Mouse (Mus musculus) liver, adult (tissue): ENCODE data around the gene Pik3ca.

Source experiments
- GATA4 ChIP-seq: IDR thresholded peaks from 2 replicates; pipeline ENCODE4 v1.6.1; 2014; ENCODE audit warnings: mild to moderate bottlenecking, low read length; ENCODE audit not compliant: insufficient replicate concordance

Gene Pik3ca

DNA sequence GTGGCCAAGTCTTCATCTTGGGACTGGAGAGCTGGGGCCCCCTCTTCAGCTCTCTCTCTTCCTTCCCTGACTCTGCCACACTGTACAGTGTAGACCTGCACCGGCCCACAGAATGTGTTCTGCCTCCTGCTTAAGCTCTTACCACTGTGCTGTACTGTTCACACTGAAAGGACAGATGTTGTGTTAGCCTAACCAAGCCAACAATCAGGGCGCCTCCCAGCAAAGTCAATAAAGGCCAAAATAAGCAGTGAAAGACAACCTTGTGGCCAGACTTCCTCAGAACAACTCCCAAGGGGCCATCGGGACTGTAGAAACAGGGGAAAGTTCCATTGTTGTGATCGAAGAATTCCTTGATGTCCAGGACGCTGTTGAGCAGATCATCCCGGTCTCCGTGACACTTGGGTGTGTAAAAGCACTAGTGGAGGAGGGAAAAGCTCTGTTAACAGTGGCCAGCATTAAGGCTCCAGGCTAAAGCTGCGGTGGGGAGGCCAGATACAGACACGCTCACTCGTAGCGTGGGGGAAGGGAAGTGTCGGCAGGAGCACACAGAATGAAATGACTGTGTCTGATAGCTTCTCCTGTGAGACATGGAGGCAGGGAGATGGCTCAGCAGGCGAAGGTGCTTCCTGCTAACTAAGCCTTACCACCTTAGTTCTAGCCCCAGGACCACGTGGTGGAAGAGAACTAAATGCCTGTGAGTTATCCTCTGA, 74.9 kb downstream of the Pik3ca start:
- TF ChIP-seq GATA4 = no peak

DNA sequence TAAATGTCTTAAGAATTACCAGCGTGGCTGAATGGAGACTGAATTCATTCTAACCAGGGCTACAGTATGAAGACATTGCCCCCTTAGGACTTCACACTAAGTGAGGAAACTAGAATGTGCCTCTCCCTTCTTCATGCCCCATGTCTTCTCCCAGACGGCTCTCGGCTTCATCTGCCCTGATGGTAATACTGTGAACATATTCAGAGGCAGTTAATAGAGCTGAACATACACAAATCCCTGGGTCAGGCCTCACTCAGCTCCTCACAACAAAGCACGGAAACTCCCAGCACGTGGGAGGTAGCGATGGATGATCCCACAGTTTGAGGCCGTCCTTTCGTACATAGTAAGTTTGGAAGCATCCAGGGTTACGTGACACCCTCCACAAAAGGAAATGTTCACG, 75.7 kb downstream of the Pik3ca start:
- no peak for TF ChIP-seq GATA4

DNA sequence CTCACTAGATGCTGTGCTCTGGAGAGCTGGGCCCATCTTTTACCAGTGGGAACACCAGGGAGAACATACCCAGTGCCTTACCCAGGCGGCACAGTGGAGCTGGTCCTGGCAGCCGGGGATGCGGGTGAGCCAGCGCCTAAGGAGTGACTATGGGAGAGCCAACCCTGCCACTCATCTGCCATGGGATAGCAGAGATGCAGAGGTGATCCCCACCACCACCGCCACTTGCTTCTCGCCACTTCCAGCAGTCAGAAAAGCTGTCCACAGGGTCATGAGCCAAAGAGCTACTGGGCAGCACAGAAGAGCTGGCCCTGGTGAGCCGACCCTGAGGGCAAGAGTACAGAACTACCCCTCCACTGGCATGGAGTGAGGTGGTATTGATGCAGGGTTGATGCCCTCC, 82.5 kb downstream of the Pik3ca start:
- TF ChIP-seq GATA4 = no peak

DNA sequence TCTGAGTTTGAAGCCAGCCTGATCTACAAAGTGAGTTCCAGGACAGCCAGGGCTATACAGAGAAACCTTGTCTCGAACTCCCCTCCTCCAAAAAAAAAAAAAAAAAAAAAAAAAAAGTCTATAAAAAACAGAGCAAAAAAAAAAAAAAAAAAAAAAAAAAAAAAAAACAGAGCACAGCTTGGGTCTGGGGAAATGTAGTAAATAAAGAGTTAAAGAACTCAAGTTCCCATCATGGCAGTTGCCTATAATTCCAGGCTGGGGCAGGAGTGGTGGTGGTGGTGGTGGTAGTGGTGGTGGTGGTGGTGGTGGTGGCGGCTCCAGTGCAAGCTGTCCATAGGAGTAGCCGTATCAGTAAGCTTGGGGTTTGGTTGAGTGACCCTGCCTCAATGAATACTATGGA, 85.6 kb downstream of the Pik3ca start:
- TF ChIP-seq GATA4 = no peak

DNA sequence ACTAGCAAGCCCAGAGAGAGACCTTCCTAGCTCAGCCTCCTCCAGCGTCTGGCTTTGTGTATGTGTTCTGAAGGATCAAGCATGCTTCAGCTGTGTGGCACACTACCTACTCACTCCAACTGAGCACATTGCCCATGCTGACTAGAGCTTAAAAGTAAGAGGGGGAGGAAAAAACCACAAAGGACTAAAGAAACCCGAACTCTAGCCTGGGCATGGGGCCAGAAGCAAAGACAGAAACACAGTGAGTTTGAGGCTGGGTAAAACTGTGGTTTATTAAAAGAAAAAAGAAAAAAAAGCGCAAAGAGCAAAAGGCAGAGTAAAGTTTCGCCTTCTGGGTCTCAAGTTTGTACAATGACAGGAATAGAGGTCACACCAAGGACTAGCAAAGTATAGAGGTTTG, 89.1 kb downstream of the Pik3ca start:
- TF ChIP-seq GATA4 = no peak

DNA sequence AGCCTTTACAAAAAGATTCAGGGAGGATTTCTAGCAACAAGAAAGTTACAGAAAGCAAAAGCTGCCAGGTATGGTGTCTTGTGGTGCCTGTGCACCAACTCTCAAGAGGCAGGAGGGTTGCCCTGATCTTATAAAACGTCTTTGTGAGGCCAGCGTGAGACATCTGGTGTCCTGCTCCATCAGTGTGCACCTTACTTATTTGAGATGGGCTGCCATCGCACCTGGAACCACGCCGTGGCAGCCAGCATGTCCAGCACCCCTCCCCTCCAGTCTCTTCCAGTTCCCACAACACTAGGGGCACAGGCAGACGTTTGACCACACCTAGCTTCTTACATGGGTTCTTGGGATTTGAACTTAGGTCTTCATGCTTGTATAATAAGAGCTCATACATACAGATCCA, 90.7 kb downstream of the Pik3ca start:
- no peak for TF ChIP-seq GATA4

DNA sequence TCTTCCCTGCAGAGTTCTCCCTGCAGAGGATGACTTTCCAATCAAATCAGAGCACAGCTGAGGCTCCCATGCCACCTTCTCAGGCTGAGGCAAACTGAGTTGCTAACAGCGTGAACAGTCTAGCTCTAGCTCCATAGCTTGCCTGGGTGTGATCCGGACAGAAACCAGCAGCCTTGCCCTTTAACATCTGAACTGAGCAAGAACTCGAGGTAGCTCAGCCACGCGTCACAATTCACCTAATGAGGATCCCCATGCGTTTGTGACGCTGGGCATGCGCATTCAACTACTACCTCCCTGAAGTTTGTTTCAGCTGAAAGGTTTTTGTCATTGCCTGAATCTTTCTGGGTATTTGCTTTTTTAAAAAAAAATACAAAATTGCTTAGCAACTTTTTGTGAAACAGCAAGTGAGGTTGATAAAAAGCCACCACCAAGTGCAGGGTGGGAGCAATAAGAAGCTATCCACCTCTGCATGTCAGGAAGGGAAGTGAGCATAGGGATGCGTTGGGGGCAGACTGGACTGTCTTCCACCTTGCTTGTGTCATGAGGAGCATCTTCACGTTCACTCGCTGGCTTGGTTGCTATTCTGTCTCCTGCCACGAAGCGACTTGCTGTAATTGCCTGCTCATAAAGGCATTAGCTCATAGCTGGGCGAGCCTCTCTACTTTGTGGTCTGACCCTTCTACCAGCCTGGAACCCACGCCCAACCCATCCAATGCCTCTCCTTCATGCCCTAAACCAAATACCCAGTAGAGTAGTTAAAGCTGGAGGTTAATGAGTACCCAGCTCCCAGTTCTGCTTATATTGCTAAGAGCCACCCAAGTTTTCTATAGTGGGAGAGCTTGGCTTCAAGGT, 92.8 kb downstream of the Pik3ca start:
- TF ChIP-seq GATA4 = no peak

DNA sequence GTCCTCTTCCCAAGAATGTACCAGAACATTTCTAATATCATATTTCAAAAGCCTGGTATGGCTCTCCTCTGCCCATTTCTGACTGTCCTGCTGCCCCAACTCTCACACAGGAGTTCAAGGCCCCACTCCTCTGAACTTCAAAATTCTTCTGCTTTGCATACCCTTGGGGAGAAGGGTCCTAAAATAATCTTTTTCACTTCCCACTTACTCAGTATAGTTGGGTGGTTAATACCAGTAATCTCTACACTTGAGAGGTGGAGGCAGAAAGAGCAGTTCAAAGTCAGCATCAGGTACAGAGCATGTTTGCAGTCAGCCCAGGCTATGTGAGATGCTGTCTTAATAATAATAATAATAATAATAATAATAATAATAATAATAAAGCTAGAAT, 93.5 kb downstream of the Pik3ca start:
- TF ChIP-seq GATA4 = no peak

DNA sequence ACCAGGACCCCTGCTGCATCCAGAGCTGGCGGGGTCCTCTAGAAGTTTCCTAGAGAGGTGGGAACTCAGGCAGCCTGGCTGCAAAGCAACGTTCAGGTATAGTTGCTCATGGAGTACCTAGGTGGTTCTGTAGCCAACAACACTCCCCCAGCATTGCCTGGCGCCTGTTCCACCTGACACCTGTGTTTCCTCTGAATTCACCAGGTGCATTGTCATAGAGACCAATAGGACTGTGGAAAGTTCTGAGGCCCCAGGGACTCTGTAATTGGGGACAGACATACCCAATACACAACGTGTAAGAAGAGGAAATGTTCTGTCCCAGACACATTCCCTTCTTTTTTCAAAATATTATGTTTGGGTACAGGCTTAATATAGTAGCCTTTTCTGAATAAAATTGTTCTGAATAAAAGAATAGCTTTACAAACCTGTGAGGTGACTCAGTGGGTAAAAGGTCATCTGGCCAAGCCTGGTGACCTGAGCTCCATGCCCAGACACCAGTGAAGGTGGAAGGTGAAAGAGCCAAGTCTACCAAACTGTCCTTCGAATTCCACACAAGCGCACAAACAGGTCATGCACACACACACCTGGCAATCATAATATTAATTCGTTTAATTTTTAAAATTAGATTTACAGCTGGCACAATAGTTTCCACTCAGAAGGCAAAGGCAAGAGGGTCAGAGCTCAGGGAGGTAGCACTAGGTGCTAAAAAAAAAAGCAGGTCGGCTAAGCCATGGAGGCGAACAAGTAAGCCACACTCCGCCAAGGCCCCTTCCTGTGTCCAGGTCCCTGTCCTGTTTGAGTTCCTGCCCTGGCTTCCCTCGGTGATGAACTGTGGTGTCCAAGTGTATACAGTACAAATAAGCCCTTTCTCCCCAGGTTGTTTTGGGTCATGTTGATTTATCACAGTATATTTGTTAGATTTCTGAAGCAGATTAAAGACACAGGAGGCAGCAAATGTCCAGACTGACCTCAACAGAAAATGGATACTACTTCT, 94.9 kb downstream of the Pik3ca start, which contains the start of gene Kcnmb3:
Gene Kcnmb3, minus strand, starts transcription at position 135 of the 994 bp plus-strand sequence.
- 0 out of 2 replicates have a peak, but pooled peaks have one; percentile 23 for TF ChIP-seq GATA4

DNA sequence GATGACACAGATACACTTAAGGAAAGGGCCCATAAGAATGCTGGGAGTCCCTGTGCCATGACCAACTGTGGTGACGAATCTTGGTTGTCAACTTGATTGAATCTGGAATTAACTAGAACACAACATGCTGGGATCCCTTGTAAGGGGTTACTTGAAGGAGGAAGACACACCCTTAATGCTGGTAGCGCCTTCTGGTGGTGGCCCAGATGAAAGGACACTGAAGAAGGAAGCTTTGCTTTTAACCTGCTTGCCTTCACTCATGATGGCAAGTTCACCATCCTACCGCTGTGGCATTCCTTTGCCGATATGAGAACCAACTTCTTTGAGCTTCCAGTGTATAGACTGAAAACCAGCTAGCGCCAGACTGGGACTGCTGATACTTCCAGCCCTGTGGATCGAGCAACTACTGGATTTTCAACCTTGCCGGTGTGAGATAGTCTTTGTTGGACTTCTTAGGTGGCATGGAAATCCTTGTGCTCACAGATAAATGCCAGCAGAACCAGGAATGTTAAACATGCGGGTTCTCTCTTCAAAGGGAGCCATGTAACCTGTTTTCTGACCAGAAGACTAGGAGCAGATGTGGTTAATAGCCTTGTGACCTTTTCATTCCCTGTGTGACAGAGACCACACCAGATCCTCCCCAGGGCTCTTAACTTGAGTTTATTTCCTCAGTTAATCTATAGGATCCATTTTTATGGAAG, 97.1 kb downstream of the Pik3ca start:
- no peak for TF ChIP-seq GATA4

DNA sequence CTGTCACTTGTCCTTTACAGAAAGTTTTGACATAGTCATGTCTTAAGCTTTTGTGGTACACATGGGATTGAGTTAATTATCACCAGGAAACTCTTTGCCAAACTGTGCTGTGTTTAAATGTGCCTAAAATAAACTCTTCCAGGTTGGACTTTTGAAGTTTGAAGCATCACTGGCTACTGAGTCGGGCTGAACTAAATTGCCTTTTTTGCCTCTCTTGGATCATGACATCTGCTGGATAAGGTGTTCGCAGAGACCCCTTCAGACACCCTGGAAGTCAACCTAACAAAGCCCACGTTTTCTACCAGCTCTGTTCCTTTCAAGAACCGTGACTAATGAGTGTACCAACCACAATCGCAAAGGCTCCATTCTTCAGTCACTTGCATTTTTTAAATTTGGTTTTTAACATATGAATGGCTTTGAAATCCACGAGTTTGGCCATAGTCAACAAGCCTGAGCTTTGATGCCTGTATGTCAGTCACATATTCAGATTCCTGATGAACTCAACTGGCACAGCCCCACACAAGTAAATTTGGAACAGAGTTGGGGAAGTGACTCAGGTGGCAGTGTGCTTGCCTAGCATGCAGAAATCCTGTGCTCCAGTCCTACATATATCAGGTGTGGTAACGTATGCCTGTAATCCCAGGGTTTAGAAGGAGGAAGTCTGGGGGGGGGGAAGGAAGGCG, 97.8 kb downstream of the Pik3ca start:
- TF ChIP-seq GATA4 = no peak

DNA sequence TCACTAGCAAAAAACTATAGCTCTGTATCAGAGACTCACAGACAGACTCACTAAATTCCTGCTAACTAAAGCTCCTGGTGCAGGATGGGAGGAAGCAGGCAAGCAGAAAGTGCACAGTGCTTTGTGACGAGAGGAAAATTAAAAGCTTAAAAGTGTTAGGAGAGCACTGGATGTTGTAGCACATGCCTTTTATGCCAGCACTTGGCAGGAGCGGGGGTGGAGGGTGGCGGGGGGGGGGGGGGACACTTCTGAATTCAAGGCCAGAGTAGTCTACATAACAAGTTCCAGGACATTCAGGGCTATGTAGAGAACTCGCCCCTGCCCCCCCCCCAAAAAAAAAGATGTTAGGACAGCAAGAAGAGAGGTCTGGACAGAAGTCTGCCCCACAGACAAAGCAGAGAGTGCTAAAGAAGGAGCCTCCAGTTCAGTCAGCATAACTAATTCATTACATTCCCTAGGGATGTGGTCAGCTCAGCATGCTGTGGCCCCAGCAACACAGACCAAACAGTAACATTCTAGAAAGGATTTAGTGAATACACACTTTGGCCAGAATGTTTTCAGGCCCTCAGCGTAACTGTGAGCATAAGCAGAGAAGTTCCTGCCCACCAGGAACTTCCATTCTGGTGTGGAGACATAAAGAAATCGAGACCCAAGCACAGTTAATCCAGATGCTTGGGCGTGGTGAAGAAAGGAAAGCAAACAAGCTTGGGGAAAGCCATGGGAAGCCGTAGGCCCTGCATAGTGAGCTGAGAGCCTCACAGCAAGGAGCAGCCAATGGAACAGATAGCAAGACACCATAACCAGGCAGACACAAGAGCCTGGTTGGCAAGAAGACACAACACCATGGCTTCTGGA, 98.6 kb downstream of the Pik3ca start:
- TF ChIP-seq GATA4 = no peak

DNA sequence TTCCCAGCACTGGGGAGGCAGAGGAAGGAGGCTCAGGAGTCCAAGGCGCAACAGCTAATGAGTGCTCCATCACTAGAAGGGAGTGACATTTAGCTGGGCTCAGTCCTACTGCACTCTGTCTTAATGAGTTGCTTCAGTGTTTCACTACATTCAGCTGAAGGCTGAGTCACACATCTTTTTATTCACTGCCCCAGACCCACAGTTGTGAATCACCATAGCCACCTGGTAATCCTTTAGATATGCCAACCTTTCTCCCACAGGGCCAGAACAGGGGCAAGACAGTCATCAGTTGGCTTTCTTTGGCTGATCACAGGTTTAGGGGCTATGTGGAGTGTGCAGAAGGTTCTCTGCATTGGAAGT, 99.2 kb downstream of the Pik3ca start:
- no peak for TF ChIP-seq GATA4
